Mouse (Mus musculus) large intestine, adult 2 months (tissue): Measurements from ENCODE around the gene Acp6. TPM values are rescaled to one million over a fixed set of nuclear protein-coding genes. Genes with fewer than 3 reads are reported as not detected.
"Not testable (repeated sequence)": the region's sequence is repeated elsewhere in the genome, so short reads cannot be mapped to it uniquely, and the experiment has no call there.

Source experiments
- DNase-seq: peaks from one replicate; pipeline ENCODE4 v3.0.0-alpha.2; 2012; ENCODE audit warnings: low read depth, low spot score
- WGBS: fragments of 180-500 bp; shearing (Covaris S2); methylation state at CpG from one replicate; pipeline ENCODE4 v1.1.7; 2018; 5-methylcytosine and 5-hydroxymethylcytosine counted together
- polyA plus RNA-seq: library from polyadenylated mRNA; depleted of rRNA; stranded (reverse); fragments of >200 nt; gene quantifications from 2 replicates; pipeline ENCODE4 v1.2.3, GENCODE M21; 2012; rRNA removed

The Acp6 gene
- polyA plus RNA-seq: 52.0 and 74.7 TPM in 2 replicates

DNA sequence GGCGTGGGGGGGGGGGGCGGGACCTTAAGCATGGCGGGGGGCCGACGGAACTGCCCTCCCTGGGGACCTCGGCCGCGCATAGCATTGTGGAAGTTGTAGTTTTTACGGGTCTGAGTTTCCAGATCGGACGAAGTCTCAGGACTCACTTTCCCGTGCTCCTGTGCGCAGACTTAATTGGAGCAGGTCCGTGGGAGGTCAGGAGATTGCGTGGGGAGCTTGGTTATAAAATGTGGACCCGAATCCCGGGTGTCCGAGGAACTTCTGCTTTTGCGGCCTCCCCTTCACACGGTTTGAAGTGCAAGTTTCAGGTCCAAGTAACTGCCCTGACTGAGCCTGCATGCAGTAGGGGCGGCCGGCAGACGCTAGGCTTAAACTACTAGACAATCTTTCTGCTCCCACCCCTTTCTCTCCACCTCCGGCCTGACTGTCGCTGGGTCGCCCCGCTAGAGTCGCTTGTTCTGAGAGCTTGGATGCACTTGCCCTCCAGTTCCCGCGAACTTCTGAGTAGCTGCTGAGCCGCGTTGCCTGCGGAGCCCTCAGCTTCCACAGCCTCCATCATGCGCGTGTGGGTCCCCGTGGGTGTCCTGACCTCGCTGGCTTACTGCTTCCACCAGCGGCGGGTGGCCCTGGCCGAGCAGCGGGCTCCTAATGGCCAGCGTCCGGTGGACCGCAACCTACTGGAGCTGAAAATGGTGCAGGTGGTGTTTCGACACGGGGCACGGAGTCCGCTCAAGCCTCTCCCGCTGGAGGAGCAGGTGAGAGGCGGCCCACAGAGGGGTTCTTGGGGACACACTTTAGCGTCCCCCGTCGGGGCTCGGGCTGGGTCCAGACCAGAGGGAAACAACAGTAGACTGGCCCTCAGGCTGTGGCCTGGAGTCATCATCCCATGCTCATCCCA is at the start of gene Acp6:
Acp6 (plus strand) TSS at position 167 of the 898 bp plus-strand sequence.
- peak; percentile 92 for DNase-seq
- under 1% methylated on average over 54 of the region's 54 CpGs for WGBS

DNA sequence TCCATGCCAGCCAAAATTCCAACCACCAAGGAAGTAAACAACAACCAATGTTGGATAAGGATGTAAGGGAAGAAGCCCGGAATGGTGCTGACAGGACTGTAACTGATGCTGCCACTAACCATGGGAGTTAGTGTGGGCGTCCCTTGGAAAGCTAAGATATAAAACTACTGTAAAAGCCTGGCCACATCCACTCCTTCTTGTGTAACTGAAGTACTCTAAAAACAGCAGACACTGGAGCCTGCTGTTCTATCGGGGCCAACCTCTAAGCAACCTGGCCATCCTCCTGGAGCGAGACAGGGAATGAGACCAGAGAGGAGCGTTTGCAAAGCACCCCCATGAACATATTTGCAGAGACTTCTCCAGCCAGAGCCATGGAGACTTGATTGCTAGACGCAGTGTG is 41.1 kb upstream of the Acp6 start:
- no peak for DNase-seq
- 86% methylated on average over 6 of the region's 6 CpGs for WGBS

- WGBS: 57% methylated on average over 12 of the region's 12 CpGs
- no peak for DNase-seq
Observed at GRCm38 (mm10) chr3:97118313-97118712, 40.3 kb upstream of the Acp6 start.

- WGBS: 24% methylated on average over 7 of the region's 7 CpGs
- no peak for DNase-seq
Observed at GRCm38 (mm10) chr3:97124193-97124592, 34.4 kb upstream of the Acp6 start.

DNA sequence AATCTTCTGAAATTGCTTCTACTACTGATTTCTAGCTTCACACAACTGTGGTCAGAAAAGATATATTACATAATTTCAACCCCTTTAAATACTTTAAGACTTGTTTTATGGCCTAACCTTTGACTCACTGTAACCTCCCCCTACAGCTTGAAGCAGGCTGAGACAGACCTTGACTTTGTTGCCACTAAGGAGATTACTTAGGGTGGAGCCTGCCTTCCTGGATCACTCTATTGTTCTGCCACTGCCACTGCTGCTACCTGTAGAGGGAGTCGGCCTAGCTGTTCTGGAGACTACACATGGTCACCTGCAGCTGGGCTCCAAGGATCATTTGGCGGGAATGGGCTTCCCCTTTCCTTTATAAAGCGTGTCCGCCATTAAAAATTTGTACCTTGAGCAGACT is 29.2 kb upstream of the Acp6 start:
- 54% methylated on average over 4 of the region's 4 CpGs for WGBS
- DNase-seq: peak; percentile 55

- 92% methylated on average over 1 of the region's 1 CpGs for WGBS
- not testable (repeated sequence) for DNase-seq
Observed at GRCm38 (mm10) chr3:97137666-97138065, 20.9 kb upstream of the Acp6 start.

GRCm38 (mm10) chr3:97151092-97151491 is 7.5 kb upstream of the Acp6 start:
- no peak for DNase-seq
- WGBS: 17% methylated on average over 2 of the region's 2 CpGs

- WGBS: 69% methylated on average over 6 of the region's 6 CpGs
- no peak for DNase-seq
Observed at GRCm38 (mm10) chr3:97156431-97156830, 2.1 kb upstream of the Acp6 start.

DNA sequence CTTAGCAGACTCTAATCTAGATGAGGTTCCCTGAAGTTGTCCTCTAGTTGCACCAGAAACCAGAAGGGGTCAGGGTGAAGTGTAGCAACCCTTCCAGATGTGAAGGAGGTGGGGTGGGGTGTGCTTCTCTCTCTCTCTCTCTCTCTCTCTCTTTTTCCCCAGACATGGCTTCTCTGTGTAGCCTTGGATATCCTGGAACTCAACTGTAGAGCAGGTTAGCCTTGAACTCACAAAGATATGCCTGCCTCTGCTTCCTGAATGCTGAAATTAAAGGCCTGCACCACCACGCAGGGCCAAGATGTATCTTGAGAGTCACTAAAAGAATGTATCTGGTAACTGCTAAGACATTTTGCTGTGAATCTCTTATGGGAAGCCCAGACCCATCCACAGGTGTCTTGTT is 1.3 kb upstream of the Acp6 start:
- no peak for DNase-seq
- 93% methylated on average over 1 of the region's 1 CpGs for WGBS

DNA sequence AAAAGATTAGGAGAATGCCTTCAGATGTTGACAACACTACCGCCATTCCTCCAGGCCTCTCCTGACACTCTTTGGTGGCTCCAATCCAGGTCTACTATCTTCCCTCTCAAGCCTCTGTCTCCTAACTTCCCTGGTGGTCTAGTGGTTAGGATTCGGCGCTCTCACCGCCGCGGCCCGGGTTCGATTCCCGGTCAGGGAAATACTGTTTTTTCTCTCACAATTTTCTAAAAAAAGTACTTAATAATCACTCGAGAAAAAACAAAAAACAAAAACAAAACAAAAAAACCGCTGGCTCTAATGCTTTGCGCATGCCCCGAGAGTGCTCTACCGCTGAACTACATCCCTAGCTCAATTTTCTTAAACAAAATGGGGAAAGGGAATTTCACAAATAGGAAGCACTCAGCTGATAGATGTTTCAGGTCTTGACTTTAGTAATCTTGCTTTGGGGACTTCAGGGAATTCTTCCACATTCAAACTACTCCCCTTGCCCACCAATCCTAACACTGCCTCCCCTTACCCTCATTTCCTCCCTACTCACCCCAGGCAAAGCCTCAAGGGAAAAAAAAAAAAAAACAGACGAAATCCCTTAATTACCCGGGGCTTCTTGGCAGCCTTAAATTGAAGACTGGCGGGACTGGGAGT is 498 bp upstream of the Acp6 start:
- DNase-seq: no peak
- 1% methylated on average over 17 of the region's 17 CpGs for WGBS

GRCm38 (mm10) chr3:97159509-97159850 is 903 bp downstream of the Acp6 start:
- no peak for DNase-seq
- 14% methylated on average over 6 of the region's 6 CpGs for WGBS

GRCm38 (mm10) chr3:97159986-97160385 is 1.4 kb downstream of the Acp6 start:
- WGBS: 47% methylated on average over 2 of the region's 2 CpGs

DNA sequence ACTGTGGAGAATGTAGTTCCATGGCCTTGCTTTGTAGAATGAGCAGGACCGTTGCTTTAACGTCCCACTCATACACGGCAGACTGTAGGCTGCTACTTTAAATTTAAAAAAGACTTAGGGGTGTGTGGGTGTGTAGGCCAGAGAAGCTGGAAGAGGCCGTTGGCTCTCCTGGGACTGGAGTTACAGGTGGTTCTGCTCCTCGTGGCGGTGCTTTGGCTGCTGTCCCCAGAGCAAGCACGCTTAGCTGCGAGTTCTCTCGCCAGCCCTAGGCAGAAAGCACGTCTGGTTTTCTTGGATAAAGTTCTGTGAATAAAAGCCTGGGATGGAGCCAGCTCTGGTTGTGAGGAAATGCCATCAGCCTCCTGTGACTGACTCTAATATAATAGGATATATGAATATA is 2.3 kb downstream of the Acp6 start:
- WGBS: 18% methylated on average over 10 of the region's 10 CpGs
- DNase-seq: no peak

More at GRCm38 (mm10) chr3:97159986-97160385, 1.4 kb downstream of the Acp6 start:
- DNase-seq: no peak

- 60% methylated on average over 4 of the region's 4 CpGs for WGBS
- DNase-seq: no peak
Observed at GRCm38 (mm10) chr3:97161773-97162172, 3.2 kb downstream of the Acp6 start.

DNA sequence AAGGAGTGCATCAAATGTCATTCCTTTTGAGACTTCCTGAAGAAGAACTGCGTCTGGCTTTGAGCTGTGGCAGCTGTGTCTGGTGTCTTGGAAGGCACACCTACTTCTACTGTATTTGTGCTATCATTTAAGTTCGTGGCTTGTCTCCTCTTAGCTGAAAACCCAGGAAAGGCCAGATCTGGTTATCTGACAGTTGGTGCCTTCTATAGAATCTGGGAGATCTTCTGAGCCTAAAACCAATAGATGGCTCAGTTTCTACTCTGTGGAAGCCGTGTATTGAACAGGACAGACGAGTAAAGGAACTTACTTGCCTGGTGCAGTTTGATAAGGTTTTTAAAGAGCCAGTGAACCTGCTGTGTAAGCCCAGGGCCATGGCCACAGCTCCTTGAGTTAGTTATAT is 5.9 kb downstream of the Acp6 start:
- no peak for DNase-seq
- 74% methylated on average over 4 of the region's 4 CpGs for WGBS

- WGBS: 60% methylated on average over 4 of the region's 4 CpGs
- no peak for DNase-seq
Observed at GRCm38 (mm10) chr3:97167126-97167525, 8.5 kb downstream of the Acp6 start.

DNA sequence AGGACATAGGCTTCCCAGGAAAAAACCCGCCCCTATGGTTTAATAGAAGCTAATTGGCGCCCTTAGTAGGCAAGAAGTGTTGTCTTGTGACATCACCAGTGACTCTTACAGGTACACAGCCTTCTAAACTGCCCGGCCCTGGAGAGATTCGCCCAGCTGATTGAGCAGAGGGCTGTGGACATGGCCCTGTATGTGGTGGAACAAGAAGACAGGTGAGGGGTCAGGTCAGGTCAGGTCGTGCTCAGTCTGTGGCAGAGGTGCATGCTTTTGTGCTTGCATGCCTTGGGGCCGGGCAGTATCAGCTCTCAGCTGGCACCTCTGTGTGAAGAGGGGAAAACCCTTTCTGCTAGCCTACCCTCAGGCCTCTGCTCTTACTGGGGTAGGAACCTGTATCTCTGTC is 13.0 kb downstream of the Acp6 start:
- WGBS: 84% methylated on average over 6 of the region's 6 CpGs
- no peak for DNase-seq

GRCm38 (mm10) chr3:97172231-97172630 is 13.7 kb downstream of the Acp6 start:
- 66% methylated on average over 9 of the region's 9 CpGs for WGBS
- no peak for DNase-seq

GRCm38 (mm10) chr3:97172632-97173031 is 14.1 kb downstream of the Acp6 start:
- DNase-seq: no peak
- WGBS: 89% methylated on average over 5 of the region's 5 CpGs

GRCm38 (mm10) chr3:97178885-97179284 is 20.3 kb downstream of the Acp6 start:
- no peak for DNase-seq
- 29% methylated on average over 6 of the region's 6 CpGs for WGBS

DNA sequence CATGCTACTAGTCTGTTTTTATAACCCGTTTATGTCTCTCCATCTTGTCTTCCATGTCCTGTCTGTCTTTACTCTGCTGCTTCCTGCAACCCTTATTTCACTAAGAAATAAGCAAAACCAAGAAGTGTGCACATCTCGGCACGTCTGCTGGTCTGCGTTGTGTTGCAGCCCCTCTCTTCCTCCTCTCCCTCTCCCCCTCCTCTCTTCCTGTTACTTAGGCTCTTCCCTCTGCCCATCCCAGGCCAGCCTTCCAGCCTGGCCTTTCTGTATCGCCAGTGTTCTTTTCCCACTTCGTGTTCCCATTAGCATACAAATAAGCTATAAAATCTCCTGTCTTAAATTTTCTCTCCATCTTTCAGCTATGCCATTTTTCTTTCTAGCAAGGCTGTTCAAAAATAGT is 21.9 kb downstream of the Acp6 start:
- 50% methylated on average over 6 of the region's 6 CpGs for WGBS

More for the DNA sequence above, 21.9 kb downstream of the Acp6 start:
- no peak for DNase-seq
